Mouse (Mus musculus): ENCODE results near the gene Mis18a.

The Mis18a gene

DNA sequence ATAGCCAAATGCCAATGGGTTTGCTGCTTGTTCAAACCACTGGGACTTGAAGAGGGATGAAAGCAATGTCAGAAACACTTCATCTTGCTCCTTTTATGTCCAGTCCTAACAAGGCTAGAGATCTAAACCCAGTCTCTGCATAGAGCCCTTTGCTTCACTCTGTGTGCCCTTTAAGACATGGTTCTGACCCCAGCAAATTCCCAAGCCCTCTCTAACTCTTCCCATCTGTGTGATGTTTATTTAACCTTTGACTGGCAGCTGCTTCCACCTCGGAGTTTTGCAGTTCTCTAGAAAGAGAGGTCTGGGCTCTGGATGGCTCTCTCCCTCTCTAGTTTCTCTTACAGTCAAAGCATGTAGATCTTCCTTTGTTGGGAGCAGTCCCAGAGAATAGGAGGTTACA, 23.6 kb downstream of the Mis18a start:
- DNase-seq = no peak

DNA sequence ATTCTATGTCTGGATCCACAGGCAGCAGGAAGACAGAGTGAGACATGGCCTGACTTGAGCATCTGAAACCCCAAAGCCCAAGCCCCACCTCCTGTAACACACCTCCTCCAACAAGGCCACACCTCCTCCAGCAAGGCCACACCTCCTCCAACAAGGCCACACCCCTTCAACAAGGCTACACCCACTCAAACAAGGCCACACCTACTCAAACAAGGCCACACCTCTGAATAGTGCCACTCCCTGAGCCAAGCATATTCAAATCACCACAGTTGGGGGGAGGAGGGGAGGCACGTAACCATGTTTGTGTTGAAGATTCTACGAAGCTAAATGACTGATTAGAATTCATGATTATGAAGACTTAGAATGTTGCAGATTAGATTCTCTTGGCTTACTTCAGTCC, 25.7 kb downstream of the Mis18a start:
- DNase-seq = no peak

DNA sequence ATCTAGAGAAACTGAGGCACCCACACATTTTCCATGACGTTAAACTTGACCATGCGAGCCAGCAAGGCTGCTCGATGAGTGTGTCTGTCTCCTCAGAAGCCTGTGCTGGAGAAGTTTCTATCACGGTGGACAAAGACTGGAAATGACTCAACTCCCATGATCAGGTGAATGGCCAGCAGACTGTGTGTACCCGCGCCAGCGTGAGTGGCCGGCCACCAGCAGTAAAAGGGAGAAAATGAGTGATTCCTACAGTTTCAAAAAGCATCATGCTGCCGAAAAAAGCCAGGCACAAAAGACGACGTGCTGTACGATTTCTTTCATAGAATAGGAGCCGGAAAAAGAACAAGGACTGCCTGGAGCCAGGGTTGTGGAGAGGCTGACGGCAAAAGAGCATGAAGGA, 27.8 kb downstream of the Mis18a start:
- no peak for DNase-seq

DNA sequence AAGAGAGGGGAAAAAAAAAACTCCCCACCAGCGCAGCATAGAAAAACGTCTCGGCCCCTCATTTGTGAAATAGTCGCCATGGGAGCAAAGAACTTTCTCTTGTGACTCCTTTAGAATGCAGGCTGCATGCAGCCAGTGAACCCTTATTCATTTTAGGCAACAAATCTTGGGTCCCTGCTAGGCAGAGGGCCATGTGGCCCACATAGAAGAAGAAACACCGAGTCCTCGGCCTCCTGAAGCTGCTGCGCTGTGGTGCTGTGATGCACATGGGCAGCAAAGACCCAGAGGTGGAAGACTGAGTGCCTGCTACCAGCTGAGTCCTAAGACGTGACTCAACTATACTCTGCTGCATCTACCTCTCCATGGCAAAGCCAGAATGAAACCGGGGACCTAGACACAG, 30.9 kb downstream of the Mis18a start:
- no peak for DNase-seq

DNA sequence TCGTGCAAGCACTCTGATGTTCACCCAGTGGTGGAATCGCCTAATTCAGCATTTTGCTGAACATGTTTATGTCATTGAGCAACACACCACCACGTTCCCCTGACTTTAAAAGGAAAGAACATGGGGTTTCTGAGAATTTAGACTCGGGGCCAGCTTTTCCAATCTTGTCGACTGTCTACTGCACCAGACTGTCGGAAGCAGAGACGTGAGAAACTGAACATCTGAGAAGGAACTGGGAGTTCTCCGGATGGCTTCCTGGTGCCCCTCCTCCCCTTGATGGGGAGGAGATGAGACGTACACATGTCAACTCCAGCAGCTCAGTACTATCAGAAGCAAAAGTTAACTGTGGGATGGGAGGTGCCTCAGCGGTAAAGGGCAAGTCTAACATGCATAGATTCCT, 32.1 kb downstream of the Mis18a start:
- no peak for DNase-seq

DNA sequence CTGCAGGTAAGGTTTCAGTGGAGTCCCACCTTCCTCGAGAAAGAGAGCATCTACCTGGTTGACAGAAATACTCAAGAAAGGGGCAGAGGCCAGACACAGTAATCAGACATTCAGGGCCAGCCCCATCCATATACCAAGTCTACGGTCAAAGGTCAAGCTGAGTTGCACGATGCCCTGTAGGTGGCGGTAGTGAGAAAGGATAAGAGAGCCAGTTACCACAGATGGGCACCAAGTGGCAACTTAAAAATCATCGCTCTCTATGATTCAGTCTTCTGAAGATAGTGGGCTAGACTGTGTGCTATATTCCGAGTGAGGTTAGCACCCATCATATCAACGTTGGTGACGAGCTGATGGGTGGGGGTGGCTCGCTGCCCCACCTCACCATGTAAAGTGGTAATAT, 32.5 kb downstream of the Mis18a start:
- DNase-seq = no peak

DNA sequence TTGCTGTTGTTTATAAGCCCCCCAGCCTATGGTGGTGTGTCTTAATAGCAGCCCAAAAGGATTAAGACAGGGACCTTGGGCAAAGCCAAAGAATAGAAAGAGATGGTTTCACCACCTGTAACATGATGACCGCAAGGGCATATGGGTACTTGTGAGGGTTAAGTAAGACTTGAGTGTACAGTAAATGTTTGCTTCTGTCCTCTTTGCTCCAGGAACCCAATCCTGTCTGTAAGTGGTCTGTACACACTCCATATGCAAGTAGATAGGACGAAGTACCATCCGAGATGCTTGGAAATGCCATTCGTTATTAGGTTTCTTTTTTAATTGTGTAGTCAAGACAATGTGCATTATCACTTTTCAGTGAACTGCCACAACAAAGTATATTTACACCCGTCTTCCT, 33.6 kb downstream of the Mis18a start:
- DNase-seq = no peak

DNA sequence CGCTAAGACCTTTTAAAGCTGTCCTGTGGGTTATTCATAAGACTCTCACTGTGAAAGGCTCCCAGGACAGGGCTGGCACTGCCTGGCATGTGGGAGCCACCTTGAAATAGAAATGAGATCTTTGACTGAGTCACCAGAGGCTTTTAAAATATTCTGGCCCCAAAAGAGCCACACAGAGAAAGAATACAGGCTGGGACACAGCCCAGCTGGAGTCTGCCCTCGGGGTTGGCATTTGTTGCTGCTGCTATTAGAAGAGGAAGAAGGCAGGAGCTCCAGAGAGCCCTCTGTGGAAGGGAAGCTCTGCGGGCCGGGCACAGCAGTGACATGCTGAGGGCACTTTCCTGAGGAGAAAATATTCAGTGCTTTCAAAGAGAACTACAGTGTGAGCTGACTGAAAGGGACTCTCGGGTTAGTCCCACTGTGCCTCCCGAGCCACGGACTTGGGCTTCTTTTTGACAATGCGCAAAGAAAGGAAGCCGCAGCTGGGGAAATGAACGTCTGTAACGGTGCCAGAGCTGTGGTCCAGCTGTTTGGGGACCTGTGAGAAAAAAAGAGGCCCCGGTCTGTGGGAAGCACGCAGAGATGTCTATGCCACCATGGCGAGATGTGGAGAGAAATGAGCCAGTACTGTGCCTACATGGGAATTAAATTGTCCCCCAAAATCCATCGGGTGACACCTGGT, 34.4 kb downstream of the Mis18a start:
- DNase-seq = no peak

DNA sequence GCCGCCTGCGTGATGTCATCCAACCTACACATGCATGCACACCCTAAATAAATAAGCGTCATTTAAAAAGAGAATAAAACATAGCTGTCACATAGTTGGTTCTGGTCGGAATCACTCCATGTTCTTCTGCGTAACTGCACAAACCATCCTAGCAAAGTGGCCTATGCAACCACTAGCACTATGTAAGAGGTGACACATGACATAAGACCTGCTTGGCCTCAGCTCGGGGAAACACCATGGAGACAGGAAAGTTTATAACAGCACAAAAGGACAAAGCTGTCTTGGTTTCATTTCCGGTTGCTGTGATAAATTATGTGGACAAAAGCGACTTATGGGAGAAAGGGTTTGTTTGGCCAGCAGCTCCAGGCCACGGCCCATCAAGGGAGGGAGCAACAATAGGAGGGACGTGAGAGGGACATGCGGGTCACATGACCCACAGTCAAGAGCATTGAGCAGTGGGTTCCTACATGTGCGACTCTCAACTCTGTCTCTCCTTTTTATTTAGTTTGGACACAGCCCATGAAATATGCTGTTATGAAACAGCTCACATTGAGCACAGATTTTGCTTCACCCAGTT, 39.4 kb downstream of the Mis18a start:
- DNase-seq = no peak

DNA sequence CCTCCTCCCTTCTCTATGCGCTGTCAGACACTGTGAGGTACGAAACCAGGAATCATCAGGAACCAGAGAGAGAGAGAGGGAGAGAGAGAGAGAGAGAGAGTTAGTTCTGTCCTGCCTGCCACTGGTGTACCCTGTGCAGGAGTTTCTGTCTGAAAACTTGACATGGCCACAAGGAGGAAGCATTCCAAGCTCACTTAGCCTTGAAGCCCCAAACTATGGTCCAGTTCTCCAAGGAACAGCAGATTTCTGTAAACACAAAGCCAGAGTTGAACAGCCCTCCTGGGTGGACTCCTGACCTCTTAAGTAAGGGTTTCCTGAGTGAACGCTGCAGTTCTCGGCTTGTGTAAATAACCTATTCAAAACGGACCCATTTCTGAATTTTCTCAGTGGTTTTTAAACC, 40.2 kb downstream of the Mis18a start:
- DNase-seq = no peak

DNA sequence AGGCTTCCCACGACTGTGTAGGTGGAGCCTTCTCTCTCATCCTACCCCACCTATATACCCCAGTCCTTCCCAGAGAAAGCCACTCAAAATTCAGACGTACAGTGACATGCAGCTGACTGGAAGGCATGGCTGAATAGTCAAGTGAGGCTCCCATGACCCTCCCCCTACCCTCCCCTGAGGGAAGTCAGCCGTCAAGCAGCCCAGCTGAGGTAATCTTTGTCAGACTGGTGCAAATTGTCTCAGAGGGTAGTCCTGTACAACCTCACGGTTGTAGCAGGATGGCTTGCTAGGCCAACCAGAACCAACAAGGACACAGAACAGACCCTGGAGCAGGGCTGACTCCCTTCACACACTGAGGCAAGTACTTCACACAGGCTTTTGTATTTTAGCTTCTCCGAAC, 43.1 kb downstream of the Mis18a start:
- no peak for DNase-seq

DNA sequence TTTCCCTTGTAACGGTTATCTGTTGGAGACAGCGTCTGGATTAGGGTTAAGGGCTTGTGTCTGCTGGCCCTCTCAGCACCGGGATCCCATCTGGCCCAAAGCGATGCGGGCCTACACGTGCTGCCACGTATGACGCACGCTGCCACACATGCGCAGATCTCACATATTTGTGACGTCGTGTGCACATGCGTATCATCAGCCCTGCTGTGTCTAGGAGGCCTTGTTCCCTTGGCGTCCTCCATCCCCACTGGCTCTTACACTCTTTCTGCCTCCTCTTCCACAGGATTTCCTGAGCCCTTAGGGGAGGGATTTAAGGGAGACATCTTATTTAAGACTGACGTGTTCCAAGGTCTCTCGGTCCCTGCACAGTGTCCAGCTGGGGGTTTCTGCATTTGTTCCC, 47.2 kb downstream of the Mis18a start:
- no peak for DNase-seq

DNA sequence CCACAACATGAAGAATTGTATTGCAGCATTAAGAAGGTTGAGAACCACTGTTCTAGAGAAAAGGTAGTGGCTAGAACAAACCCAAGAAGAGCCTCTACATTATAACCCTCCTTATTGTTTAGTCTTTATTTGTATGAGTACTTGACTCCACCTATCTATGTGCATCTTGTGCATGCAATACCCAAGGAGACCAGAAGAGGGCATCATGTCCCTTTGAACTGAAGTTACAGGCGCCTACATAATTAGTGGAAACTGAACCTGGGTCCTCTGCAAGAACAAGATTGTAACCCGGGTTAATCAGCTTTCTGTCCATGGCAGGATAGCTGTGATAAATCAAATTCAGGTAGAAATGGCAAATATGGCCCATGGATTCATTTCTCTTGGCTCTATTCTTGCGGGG, 48.4 kb downstream of the Mis18a start:
- no peak for DNase-seq

DNA sequence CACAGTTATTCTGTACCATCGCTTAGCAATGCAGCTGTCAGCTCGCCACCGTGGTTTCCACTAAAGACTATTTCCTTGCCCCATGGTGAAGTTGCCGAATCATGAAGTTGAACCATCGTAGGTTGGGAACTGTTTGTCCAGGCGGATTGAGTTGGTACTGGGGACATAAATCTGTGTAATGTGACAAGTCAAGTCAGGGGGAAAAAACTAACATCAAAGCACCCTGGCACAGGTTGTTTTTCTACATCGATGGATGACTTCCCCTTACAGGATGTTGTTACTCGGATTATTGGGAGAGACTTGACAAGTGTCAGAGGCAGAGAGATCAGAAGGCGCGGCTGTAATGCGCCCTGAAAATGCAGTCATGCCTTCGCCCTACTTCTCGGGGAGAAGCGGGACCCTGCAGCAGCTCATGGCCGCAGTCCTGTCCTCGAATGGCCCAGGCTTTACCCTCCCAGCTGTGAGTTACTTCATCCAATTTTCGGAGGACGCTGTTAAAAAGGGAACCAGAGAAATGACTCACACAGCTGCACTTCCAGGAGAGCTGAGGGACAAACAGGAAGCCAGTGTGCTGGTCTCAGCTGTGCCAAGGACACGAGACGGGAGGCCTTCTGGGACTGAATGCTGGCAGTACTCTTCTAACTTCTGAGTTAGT, 50.2 kb downstream of the Mis18a start:
- DNase-seq = no peak

DNA sequence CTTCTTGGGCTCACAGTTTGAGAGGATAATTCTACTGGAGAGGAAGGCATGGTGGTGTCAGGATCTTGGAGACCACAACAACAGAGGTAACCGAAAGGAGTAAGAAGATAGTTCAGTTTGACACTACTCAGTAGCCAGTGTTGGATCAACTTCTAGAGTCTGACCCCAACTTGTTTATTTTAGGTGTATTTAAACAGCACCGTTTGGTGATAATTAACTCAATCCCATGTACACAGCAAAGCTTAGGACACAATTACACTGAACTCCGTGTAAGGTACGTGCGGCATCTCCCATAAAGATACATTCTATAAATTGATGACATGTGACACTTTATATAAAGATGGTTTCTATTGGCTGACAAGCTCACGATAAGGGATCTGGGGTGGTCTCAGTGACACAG, 52.6 kb downstream of the Mis18a start:
- DNase-seq = no peak

DNA sequence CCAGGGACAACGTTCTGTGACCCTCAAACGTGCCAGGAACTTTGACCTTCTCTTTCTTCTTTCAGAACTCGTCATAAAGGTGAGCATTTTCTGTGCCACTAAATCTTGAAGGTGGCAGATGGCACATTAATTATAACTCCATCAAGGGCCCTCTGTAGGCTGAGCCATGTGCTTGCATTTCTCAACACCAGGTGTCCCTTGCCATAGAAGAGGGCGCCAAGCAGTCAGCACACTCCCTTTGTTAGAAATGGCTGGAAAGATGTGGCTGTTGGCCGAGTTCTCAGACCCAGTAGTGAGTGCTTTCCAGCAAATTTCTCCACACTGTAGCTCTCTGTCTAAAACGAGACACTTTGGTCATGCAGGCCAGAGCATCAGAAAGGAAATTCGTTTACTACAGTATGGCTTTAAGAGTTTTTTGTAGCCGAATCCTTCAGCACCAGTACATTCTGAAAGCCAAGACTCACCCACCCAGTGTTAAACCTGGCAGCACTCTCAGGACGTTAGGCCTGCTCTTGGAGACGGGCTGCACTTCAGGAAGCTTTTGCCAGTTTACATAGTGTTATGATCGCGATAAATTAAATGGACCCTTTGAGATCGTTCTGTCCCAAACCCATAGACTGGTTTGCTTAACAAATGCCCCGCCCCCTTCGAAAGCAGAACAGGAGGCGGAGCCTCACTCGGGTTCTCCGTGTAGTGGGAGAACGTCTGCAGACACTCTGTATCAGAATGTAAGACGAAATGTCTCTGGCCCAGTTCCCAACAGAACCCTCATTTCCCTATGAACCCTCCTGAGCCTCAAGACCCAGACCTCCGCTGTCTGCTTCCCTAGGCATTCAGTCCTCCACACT, 53.5 kb downstream of the Mis18a start:
- DNase-seq = no peak

All from thymus, adult 18-20 months (tissue).